Mouse (Mus musculus) forebrain, embryonic 11.5 days (tissue): ENCODE data around the gene Taar2. TPM values are rescaled to one million over a fixed set of nuclear protein-coding genes. Genes with fewer than 3 reads are reported as not detected.

Source experiments
- ATAC-seq: fragments of 200-750 bp; cut with Nextera tagmentation; replicated peaks from 2 replicates; pipeline ENCODE4 v1.8.0; 2017; ENCODE audit warnings: moderate TSS enrichment; ENCODE audit not compliant: low FRiP score
- DNase-seq: peaks from one replicate; pipeline ENCODE4 v3.0.0-alpha.2; 2017; ENCODE audit warnings: low spot score
- H3K27ac ChIP-seq: fragments of 300-500 bp; sonication (generic); 2 replicates; pipeline ENCODE4 v1.5.1; 2014; ENCODE audit warnings: low read depth, low read length
- H3K27me3 ChIP-seq: fragments of 300-500 bp; sonication (generic); 2 replicates; pipeline ENCODE4 v1.6.1; 2014; ENCODE audit warnings: mild to moderate bottlenecking, low read length, mixed read lengths; ENCODE audit not compliant: control insufficient read depth, insufficient read depth
- H3K36me3 ChIP-seq: fragments of 300-500 bp; sonication (generic); 2 replicates; pipeline ENCODE4 v1.6.1; 2014; ENCODE audit warnings: mild to moderate bottlenecking, low read length, moderate library complexity, mixed read lengths; ENCODE audit not compliant: control insufficient read depth, insufficient read depth
- H3K4me1 ChIP-seq: fragments of 300-500 bp; sonication (generic); replicated peaks from 2 replicates; pipeline ENCODE4 v1.6.1; 2014; ENCODE audit warnings: low read length, mixed read lengths; ENCODE audit not compliant: control insufficient read depth, insufficient read depth
- H3K4me2 ChIP-seq: fragments of 300-500 bp; sonication (generic); 2 replicates; pipeline ENCODE4 v1.6.1; 2014; ENCODE audit warnings: low read depth, mild to moderate bottlenecking, low read length, moderate library complexity, mixed read lengths; ENCODE audit not compliant: severe bottlenecking
- H3K4me3 ChIP-seq: fragments of 300-500 bp; sonication (generic); 2 replicates; pipeline ENCODE4 v1.5.1; 2014; ENCODE audit warnings: low read depth, low read length
- H3K9ac ChIP-seq: fragments of 300-500 bp; sonication (generic); 2 replicates; pipeline ENCODE4 v1.6.1; 2014; ENCODE audit warnings: low read length
- H3K9me3 ChIP-seq: fragments of 300-500 bp; sonication (generic); 2 replicates; pipeline ENCODE4 v1.6.1; 2016; ENCODE audit warnings: low read length, mixed read lengths; ENCODE audit not compliant: control insufficient read depth
- WGBS: fragments of 180-500 bp; shearing (Covaris S2); extraction: QIAGEN DNeasy Blood & Tissue Kit; methylation state at CpG from one replicate; pipeline ENCODE4 v1.1.7; 2014; 5-methylcytosine and 5-hydroxymethylcytosine counted together
- polyA plus RNA-seq: library from polyadenylated mRNA; unstranded; fragments of >200 nt; fragmentation: Nextera tagmentation; extraction: Ambion mirVana; gene quantifications from 2 replicates; pipeline ENCODE4 v1.2.1, GENCODE M21; 2014

The Taar2 gene
- polyA plus RNA-seq, 1 experiment from 2014 or later, result not detected

DNA sequence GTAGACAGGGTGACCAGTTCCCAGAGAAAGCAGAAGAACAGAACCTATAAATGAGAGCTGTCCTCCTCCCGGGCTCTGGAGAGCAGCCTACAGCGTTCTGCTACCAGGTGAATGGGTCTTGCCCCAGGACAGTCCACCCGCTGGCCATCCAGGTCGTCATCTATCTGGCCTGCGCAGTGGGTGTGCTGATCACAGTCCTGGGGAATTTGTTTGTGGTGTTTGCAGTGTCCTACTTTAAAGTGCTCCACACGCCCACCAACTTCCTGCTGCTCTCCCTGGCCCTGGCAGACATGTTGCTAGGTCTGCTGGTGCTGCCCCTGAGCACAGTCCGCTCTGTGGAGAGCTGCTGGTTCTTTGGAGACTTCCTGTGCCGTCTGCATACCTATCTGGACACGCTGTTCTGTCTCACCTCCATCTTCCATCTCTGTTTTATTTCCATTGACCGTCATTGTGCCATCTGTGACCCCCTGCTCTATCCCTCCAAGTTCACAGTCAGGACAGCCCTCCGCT lies 32.3 kb downstream of the Taar2 start, which contains the start of gene Taar5:
Gene Taar5, plus strand, starts transcription at position 51 of the 510 bp plus-strand sequence.
- no peaks in the 10 kb centered on the region for H3K36me3 ChIP-seq
- DNase-seq (no peak), ATAC-seq (no peak)
- no peak within 1 kb of the TSS for H3K9ac ChIP-seq
- WGBS, result 92% methylated on average over 11 of the region's 11 CpGs
- no peak within 1 kb of the TSS for H3K4me3 ChIP-seq
- H3K27ac ChIP-seq, result no peak within 1 kb of the TSS
- no peaks in the 10 kb centered on the region for H3K27me3 ChIP-seq
- no peaks in the 10 kb centered on the region for H3K4me1 ChIP-seq
- H3K4me2 ChIP-seq, result no peak within 1 kb of the TSS
- H3K9me3 ChIP-seq, result no peaks in the 10 kb centered on the region

DNA sequence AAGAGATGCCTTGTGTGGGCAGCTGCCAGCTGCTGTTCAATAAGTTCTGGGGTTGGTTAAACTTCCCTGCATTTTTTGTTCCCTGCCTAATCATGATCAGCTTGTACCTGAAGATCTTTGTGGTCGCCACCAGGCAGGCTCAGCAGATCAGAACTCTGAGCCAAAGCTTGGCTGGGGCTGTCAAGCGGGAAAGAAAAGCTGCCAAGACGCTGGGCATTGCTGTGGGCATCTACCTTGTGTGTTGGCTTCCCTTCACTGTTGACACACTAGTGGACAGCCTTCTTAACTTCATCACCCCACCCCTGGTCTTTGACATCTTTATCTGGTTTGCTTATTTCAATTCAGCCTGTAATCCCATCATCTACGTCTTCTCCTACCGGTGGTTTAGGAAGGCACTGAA lies 32.9 kb downstream of the Taar2 start:
- Histone ChIP-seq H3K36me3 (no peaks in the 10 kb centered on the region), H3K4me2 (no peak overlapping the region), H3K27me3 (no peaks in the 10 kb centered on the region), H3K27ac (no peak overlapping the region), H3K4me3 (no peak overlapping the region), H3K9me3 (no peaks in the 10 kb centered on the region), H3K9ac (no peak overlapping the region), H3K4me1 (no peaks in the 10 kb centered on the region)
- DNase-seq (no peak), ATAC-seq (no peak)
- WGBS, result 84% methylated on average over 5 of the region's 5 CpGs

DNA sequence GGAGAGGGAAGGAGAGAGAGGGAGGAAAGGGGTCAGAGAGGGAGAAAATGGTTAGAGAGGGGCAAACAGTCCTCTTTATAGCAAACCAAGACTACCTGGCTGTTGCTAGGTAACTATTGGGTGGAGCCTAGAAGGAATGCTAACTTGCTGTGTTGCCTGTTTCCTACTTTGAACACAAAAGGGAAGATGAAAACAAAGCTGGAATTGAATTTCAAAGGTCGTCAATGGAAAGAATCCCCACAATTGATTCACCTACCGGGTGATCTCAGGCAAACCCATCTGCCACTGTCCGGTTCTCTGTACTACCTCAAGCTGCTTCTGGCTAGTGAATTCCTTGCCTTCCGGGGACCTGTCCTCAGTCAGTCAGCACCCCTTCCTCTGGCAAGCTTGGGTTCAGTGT lies 39.6 kb downstream of the Taar2 start:
- 41% methylated on average over 4 of the region's 4 CpGs for WGBS
- ATAC-seq, result no peak
- no peak overlapping the region for H3K4me3 ChIP-seq

DNA sequence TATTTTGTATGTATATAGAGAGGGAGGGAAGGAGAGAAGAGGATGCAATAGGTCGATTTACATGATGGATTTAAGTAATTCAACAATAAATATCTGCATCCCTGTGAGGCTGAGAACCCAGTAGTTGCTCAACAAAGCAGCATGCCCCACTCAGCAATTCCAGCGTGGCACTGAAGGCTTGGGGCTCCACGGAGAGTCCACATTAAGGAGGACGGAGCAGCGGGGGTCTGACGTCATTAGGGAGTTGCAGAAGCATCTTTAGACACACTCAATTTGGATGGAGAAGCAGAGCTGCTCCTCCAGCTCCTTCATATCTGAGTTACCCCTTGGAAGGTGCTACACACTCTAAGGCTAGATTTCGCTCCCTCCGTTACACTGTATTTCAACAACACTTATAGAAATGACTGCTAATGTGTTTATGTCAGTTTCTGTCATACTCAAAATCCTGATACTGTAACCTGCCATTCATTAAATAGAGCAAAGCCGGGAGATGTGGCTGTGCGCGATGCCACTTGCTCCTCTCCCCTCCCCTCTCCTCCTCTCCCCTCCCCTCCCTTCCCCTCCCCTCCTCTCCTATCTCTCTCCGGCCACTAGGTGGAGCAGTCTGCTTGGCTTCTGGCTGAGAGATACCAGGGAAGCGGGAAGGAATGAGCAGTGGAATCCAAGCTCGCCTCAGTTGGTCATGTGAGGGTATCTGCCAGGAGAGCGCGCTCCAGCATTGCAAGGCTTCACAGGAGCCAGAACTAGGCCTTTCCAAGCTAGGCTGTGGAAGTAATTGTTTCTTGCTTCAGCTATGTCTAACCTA lies 40.7 kb downstream of the Taar2 start:
- H3K36me3 ChIP-seq, result no peaks in the 10 kb centered on the region
- peak; percentile 76 for ATAC-seq
- no peaks in the 10 kb centered on the region for H3K27me3 ChIP-seq
- H3K9me3 ChIP-seq, result no peaks in the 10 kb centered on the region
- WGBS, result 43% methylated on average over 16 of the region's 16 CpGs
- no peaks in the 10 kb centered on the region for H3K4me1 ChIP-seq
- H3K4me2 ChIP-seq, result no peak overlapping the region
- H3K27ac ChIP-seq, result no peak overlapping the region
- DNase-seq, result peak; percentile 81
- no peak overlapping the region for H3K9ac ChIP-seq
- H3K4me3 ChIP-seq, result no peak overlapping the region

More for the DNA sequence above, 39.6 kb downstream of the Taar2 start:
- H3K4me2 ChIP-seq, result no peak overlapping the region
- no peak for DNase-seq
- H3K27me3 ChIP-seq, result no peaks in the 10 kb centered on the region
- no peaks in the 10 kb centered on the region for H3K36me3 ChIP-seq
- H3K27ac ChIP-seq, result no peak overlapping the region
- H3K9ac ChIP-seq, result no peak overlapping the region
- no peaks in the 10 kb centered on the region for H3K9me3 ChIP-seq
- H3K4me1 ChIP-seq, result no peaks in the 10 kb centered on the region

DNA sequence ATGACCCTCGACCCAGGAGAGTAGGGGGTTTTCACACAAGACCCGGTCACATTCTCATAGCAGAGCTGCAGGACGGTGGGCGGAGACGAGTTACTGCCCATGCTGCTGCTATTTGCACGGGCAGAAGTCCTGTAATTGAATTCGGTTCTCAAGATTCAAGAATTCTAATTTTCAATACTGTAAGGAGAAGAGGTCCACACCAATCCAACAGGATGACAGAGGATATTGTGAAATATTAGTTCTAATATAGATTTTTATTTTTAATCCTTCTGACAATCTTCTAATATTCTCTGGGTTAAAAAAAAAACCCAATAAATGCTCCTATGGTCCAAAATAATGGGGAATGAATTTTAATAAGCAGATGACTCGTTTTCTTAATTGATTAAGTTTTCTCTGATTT lies 47.2 kb downstream of the Taar2 start, which contains the start of gene Taar6:
Gene Taar6, minus strand, starts transcription at position 101 of the 400 bp plus-strand sequence.
- H3K4me3 ChIP-seq, result no peak within 1 kb of the TSS
- no peak within 1 kb of the TSS for H3K4me2 ChIP-seq
- H3K27ac ChIP-seq, result no peak within 1 kb of the TSS
- no peaks in the 10 kb centered on the region for H3K9me3 ChIP-seq
- ATAC-seq (no peak), DNase-seq (no peak)
- no peaks in the 10 kb centered on the region for H3K27me3 ChIP-seq
- no peak within 1 kb of the TSS for H3K9ac ChIP-seq
- H3K36me3 ChIP-seq, result no peaks in the 10 kb centered on the region
- WGBS, result 75% methylated on average over 8 of the region's 8 CpGs
- no peaks in the 10 kb centered on the region for H3K4me1 ChIP-seq

DNA sequence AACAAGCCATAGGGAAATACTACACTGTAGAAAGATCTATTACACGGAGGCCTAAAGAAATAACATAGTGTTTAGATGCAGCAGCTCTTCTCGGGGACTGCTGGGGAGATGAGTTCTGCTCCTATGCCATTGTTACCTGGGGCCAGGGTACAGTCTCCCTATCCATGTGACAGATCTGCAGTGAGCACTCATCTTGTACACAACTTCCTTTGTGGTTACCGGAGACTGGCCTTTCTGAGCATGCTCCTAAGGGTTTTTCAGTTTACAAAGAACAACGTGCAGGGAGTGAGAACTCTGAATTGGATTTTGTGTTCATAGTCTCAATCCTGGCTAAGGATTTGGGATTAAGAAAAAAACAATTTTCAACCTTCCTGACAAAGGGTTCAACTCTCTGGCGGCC lies 48.0 kb downstream of the Taar2 start:
- H3K4me3 ChIP-seq, result no peak overlapping the region
- no peaks in the 10 kb centered on the region for H3K4me1 ChIP-seq
- WGBS, result 82% methylated on average over 5 of the region's 5 CpGs
- DNase-seq, result no peak
- no peak for ATAC-seq
- H3K27ac ChIP-seq, result no peak overlapping the region
- no peaks in the 10 kb centered on the region for H3K36me3 ChIP-seq
- no peak overlapping the region for H3K4me2 ChIP-seq
- no peak overlapping the region for H3K9ac ChIP-seq
- H3K9me3 ChIP-seq, result no peaks in the 10 kb centered on the region
- H3K27me3 ChIP-seq, result no peaks in the 10 kb centered on the region

Other genes with a start within 250 kb of the Taar2 start
- gene Rps12, start 151.3 kb upstream of the Taar2 start, polyA plus RNA-seq, result 130 and 155 TPM in 2 replicates
- 15.9 and 20.9 TPM in 2 replicates for gene Slc18b1, start 141.6 kb upstream of the Taar2 start, polyA plus RNA-seq
- not detected in 2 replicates for gene Vnn3, start 87.1 kb upstream of the Taar2 start, polyA plus RNA-seq
- 1.5 and 3.7 TPM in 2 replicates for gene Vnn1, start 43.9 kb upstream of the Taar2 start, polyA plus RNA-seq
- gene Taar1, start 18.2 kb upstream of the Taar2 start, polyA plus RNA-seq, result not detected in 2 replicates
- gene Taar3, start 11.0 kb downstream of the Taar2 start, polyA plus RNA-seq, result not detected in 2 replicates
- not detected in 2 replicates for gene Taar4, start 21.9 kb downstream of the Taar2 start, polyA plus RNA-seq
- gene Taar5, start 32.1 kb downstream of the Taar2 start, polyA plus RNA-seq, result not detected in 2 replicates
- not detected in 2 replicates for gene Taar6, start 47.1 kb downstream of the Taar2 start, polyA plus RNA-seq
- gene Taar7a, start 54.9 kb downstream of the Taar2 start, polyA plus RNA-seq, result not detected in 2 replicates
- gene Taar7b, start 61.4 kb downstream of the Taar2 start, polyA plus RNA-seq, result not detected in 2 replicates
- not detected in 2 replicates for gene Taar7d, start 88.7 kb downstream of the Taar2 start, polyA plus RNA-seq
- not detected in 2 replicates for gene Taar7e, start 99.0 kb downstream of the Taar2 start, polyA plus RNA-seq
- gene Taar7f, start 110.9 kb downstream of the Taar2 start, polyA plus RNA-seq, result not detected in 2 replicates
- not detected in 2 replicates for gene Taar8a, start 137.9 kb downstream of the Taar2 start, polyA plus RNA-seq
- gene Taar8b, start 153.7 kb downstream of the Taar2 start, polyA plus RNA-seq, result not detected in 2 replicates
- not detected in 2 replicates for gene Taar8c, start 163.3 kb downstream of the Taar2 start, polyA plus RNA-seq
- not detected in 2 replicates for gene Taar9, start 171.0 kb downstream of the Taar2 start, polyA plus RNA-seq
- 78.5 and 87.3 TPM in 2 replicates for gene Stx7, start 210.7 kb downstream of the Taar2 start, polyA plus RNA-seq